Mouse (Mus musculus) cerebellum, postnatal 25 days (tissue): ENCODE measurements around the gene Plekhm1.
"Not testable (repeated sequence)": the region's sequence is repeated elsewhere in the genome, so short reads cannot be mapped to it uniquely, and the experiment has no call there.

ENCODE experiments used
- DNase-seq, 2 experiments: peaks; one replicate each; pipeline ENCODE4 v3.0.0; 2021; ENCODE audit warnings: mixed read lengths in 2 of 2

The Plekhm1 gene

GRCm38 (mm10) chr11:103338119-103338518 is 74.4 kb downstream of the Plekhm1 start:
- DNase-seq, result no peak

- DNase-seq, result no peak
Observed at GRCm38 (mm10) chr11:103337180-103337579, 75.3 kb downstream of the Plekhm1 start.

DNA sequence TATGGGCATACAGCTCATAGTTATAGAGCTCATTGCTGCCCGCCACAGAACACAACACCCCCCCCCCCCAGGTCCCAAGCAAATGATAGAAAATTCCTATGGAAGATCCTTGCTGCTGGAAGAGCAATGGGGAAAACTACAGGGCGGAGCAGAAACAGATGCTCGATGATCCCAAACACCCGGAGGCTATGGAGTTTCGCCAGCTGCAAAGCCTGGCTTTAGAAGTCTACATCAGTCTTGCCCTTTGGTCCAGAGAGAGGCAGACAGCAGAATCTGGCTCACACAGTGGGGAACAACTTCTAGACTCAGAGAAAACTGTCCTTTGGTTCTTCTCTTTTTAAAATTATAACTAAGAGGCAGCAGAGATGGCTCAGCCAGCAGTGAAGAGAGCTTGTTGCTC is 76.9 kb downstream of the Plekhm1 start:
- DNase-seq, result no peak

GRCm38 (mm10) chr11:103334925-103335324 is 77.6 kb downstream of the Plekhm1 start:
- DNase-seq, result peak in 1 of 2 experiments; percentile 32

DNA sequence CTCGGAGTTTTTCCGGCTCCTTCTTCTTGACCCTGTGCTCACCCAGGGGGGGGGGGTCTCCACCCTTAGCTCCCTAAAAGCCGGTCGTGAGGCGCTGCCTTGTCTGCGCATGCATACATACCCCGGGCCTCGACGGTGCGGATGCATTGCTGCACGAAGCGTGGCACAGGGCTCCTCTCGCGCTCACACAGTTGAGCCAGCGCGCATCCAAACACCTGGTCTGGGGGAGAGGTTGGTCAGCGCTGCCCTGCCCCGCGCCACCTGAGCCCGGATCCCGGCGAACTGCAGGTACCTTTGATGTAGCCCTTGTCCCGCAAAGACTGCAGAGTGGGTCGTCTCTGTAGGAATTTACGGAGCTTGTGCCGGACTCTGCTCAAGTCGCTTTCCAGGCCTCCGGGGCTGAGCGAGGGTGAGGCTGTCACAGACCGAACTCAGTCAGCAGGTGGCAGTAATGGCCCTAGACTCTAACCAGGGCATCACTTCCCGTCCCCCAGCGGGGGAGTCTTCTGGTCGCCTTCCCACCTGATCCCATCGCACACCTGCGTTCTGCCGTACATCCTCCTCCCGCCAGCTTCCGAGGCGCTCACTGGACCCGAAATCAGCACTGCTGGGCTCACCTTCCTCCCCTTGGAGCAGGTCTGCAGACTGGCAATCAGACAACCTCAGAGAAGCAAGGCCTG is 78.6 kb downstream of the Plekhm1 start:
- DNase-seq, result peak; percentile 76 to 82

- DNase-seq, result peak; percentile 66 to 68
Observed at GRCm38 (mm10) chr11:103332890-103333651, 79.4 kb downstream of the Plekhm1 start.

- DNase-seq, result peak; percentile 85 to 93
Observed at GRCm38 (mm10) chr11:103332186-103332889, 80.1 kb downstream of the Plekhm1 start.

DNA sequence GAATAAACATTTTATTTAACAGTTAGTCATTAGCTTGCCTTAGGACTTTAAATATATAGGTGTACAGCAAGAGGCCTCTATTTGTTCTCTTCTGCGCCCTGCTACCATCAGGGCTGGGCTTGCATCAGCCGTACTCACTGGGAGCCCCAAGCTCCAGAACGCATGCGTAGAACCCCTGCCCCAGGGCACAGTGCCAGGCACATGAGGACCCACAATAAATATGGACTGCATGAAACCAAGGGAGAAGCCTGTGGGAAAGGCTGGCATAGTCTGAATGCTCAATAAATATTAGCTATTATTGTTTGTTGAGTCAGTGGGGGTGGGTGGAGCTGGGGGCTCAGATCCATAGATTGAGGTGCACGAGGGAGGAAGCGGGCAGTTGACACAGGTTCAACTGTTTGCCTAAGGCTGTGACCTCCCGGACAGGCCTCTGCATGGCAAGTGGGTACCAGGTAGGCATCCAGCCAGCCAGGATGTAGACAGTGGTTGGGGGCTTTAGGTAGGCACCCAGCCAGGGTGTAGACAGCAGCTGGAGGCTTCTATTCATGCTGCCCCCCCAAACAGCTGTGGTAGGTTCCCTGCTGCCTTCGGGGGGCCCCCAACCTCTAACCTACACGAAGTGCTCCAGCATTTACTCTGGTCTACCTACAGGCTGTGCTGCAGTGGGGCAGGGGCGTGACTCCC is 80.8 kb downstream of the Plekhm1 start:
- DNase-seq, result no peak

- DNase-seq, result peak in 1 of 2 experiments; percentile 31
Observed at GRCm38 (mm10) chr11:103330651-103331319, 81.7 kb downstream of the Plekhm1 start.

- DNase-seq, result peak; percentile 80 to 91
Observed at GRCm38 (mm10) chr11:103326950-103327349, 85.5 kb downstream of the Plekhm1 start.

- DNase-seq, result peak; percentile 81 to 88
Observed at GRCm38 (mm10) chr11:103325172-103325571, 87.3 kb downstream of the Plekhm1 start.

GRCm38 (mm10) chr11:103324723-103325122 is 87.8 kb downstream of the Plekhm1 start:
- no peak for DNase-seq

- not testable (repeated sequence) for DNase-seq
Observed at GRCm38 (mm10) chr11:103322832-103323231, 89.7 kb downstream of the Plekhm1 start.

GRCm38 (mm10) chr11:103320646-103321045 is 91.8 kb downstream of the Plekhm1 start:
- DNase-seq, result no peak

- no peak for DNase-seq
Observed at GRCm38 (mm10) chr11:103320196-103320595, 92.3 kb downstream of the Plekhm1 start.

DNA sequence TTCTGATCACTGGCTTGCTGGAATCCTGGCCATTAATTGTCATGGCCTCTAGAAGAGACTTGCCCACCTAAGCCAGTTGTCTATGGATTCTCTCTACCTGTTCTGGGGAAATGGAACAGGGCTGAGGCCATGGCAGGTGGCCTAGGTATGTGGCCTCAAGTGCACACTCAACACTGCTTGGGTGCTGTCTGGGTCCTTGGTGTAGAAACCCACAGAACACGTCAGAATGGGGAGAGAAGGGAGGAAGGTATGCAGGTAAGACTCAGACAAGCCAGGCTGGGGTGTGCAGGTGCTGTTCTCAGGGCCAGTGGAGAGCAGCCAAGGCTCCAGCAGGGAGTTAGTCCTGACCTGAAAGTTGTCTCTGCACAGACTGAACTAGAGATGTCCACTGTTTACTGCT is 94.4 kb downstream of the Plekhm1 start:
- DNase-seq, result no peak

- no peak for DNase-seq
Observed at GRCm38 (mm10) chr11:103315379-103315778, 97.1 kb downstream of the Plekhm1 start.

DNA sequence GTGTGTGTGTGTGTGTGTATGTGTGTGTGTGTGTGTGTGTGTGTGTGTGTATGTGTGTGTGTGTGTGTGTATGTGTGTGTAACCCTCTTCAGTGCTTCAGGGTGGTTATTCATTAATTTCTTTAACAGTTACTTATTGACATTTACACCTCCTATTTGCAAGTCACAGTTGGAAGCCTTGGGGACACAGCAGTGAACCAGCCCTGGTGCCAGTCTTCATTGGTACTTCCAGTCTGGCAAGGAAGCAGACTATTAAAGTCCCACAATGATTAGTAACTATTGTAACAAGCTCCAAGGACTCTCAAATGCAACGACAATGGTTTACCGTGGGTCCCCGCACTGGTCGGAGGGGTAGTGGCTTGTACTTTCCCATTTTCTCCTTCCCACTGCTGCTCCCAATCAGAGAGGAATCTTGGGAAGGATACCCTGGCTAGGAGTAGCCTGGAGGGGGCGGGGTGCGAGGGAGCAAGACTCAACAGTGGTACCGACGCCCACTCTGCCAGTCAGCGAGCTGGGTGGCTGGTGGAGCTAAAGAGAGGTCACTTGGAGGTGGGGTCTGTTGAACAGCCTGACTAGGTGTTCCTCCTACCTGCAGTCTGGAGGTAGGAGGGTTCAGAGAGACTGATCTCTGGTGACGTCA is 97.6 kb downstream of the Plekhm1 start:
- DNase-seq, result no peak
